Mouse (Mus musculus) layer of hippocampus, postnatal 14 days (tissue): ENCODE measurements around the gene Stard13. TPM values are rescaled to one million over a fixed set of nuclear protein-coding genes. Genes with fewer than 3 reads are reported as not detected.

ENCODE experiments used
- DNase-seq, 2 experiments: peaks; one replicate each; pipeline ENCODE4 v3.0.0; 2021 to 2022; ENCODE audit warnings: low spot score in 2 of 2, mixed read lengths in 1 of 2
- total RNA-seq, 2 experiments: library from RNA; stranded (reverse); gene quantifications; 2 replicates each; pipeline ENCODE4 v1.2.3; 2021

Stard13 gene
- total RNA-seq, 2 experiments from 2014 or later, result 13.8 to 17.1 TPM

DNA sequence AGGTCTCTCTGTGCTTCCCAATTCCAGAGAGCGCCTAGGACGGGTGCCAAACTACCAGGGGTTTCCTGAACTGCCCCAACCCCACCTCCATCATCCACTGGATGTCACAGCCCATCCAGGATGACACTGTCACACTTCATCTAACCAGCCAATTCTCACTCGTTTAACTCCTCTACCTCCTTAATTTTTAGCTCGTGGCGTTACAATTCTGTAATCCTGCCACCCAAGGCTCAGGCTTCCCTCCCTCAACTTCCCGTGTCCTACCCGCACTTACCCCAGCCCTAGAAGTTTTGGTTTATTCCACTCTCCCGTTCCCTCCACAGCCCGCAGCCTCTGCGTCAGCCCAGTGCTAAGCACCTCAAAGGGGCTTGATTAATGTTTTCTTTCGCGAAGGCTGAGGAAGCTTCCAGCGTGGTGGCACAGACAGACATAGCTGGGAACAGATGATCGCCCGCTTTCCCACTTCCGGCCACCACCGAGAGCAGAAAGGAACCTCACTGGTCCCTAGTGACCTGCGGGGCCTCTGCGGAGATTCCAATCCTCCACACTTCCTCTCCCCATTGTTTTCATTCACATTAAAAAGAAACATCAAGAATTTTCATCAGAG is 125.2 kb downstream of the Stard13 start:
- DNase-seq, result no peak

DNA sequence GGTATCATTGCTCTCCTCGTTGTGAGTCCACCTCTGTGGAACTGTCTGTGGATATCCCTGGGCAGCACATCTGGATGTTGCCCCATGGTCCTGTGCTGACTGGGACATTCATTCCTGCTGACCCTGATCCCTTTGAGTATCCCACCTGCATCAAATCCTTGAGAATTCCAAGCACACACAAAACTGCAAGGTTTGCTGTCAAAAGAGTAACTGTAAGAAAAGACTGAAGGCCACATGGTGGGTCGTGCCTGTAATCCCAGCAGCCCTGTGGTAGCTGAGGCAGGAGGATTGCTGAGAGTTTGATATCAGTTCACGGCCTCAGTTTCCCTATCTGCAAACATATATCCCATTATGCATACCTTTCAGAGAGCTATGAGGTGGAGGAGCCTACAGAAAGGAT is 126.8 kb downstream of the Stard13 start:
- no peak for DNase-seq

DNA sequence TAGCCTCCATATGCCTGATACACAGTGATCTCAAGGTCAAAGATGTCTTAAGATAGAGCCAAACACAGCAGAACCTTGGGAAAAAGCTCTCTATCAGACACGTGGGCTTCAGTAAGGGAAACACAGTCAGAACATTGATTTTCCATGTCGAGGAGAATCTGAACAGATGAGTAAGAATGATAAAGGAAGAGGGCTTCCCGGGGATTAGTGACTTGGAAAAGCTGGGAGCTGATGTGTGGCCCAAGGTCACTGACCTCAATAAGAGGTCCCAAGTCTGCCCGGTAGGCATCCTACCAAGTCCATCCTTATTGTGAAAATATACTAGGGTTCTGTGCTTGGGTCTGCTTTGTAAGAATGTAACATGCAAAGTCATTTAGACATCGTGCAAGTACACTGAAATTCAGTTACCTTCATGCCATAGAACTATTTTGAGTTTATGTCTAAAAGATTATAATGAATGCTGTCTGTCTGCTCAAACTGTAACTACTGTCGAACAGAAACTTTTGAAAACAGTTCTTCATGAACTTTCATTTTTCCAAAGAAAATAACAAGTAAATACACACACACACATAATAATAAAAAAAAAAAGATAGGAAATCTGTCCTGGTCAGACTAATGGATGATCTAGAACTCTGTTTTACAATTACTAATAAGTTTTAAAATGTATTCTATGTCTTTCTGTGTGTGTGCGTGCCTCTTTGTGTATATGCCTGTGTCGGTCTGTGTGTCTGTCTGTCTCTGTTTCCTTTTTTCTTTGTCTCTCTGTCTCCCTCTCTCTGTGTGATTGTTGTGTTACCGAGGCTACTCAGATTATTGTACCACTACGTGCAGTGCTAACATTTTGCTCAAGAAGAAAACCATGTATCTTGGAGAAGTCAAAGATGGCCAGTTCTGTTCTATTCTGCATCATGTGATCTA is 128.3 kb downstream of the Stard13 start:
- DNase-seq, result no peak

DNA sequence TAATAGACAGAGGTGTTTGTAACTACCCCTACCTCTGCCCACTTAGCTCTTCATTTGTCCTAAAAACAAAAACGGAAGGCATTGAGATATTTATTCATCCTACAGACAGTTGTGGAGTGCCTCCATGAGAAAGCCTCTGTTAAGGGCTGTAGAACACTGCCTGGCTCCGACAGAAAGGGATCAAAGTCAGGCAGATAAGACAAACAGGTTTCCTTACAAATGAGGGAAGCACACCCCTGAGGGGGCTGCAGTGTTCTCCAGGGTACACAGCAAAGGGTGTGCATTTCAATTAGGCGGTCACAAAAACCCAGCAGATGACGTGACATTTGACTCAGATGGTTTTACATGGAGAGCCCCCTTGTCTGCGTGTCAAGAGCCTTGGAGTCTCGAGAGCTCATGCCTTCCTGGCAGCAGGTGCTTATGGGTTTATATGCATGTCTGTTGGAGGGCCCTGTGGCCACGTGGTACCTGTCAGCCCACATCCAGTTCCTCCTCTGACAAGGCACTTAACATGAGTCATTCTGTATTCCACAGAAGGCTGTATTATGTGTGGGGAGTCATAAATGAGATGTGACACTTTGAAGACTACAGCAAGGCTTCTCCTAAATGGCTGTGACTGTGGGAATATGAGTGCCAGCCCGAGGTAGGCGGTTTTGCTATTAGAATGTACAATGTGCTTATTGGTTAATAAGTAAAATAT is 129.1 kb downstream of the Stard13 start:
- DNase-seq, result no peak

DNA sequence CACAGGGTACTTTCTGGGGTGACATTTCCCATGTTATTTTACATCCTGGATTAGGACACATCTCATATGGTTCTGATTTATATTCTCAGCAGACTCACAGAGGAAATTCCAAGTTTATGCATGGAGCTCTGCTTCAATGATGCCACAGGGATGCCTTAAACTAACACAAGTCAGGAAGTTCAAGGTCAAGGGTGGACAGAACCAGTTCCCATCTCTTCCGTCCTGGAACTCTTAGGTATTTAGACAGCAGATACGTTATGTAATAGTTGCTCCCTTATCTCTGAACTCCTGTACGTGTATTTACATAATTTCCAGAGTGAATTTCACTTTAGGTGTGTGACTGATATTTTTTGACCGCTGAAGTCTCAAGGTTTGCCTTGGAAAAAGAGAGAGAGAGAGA is 130.4 kb downstream of the Stard13 start:
- DNase-seq, result no peak

DNA sequence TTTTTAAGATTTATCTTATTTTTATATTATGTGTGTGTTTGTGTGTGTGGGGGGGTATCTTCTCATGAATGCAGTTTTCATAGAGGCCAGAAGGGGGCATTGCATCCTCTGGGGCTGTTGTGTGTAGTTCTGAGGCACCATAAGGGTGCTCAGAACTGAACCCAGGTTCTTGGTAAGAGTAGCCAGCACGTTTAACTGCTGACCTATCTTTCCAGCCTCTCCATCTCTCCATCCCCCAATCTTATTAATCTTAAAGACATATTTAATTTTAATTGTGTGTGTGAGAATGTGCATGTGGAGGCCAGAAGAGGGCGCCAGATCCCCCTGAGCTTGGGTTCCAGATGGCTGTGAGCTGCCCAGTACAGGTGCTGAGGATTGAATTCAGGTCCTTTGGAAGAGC is 131.4 kb downstream of the Stard13 start:
- DNase-seq, result no peak

DNA sequence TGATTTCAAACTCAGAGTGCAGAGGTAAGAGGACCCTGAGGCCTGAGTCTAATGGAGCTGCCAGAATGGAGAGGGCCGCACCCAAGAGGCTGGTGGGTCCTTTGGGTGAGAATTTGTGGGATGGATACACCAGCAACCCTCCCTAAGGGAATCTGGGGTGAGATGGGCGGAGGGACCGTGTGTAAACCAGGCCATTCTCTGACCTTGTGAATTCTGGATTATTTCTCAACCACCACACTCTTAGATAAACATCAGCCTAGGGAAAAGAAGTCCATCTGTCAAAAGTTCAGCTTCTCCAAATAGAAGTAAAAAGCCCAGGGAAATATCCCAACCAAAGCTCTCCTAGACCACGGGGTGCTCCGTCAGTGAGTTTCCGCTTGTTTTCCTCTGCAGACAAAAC is 137.6 kb downstream of the Stard13 start:
- DNase-seq, result no peak

DNA sequence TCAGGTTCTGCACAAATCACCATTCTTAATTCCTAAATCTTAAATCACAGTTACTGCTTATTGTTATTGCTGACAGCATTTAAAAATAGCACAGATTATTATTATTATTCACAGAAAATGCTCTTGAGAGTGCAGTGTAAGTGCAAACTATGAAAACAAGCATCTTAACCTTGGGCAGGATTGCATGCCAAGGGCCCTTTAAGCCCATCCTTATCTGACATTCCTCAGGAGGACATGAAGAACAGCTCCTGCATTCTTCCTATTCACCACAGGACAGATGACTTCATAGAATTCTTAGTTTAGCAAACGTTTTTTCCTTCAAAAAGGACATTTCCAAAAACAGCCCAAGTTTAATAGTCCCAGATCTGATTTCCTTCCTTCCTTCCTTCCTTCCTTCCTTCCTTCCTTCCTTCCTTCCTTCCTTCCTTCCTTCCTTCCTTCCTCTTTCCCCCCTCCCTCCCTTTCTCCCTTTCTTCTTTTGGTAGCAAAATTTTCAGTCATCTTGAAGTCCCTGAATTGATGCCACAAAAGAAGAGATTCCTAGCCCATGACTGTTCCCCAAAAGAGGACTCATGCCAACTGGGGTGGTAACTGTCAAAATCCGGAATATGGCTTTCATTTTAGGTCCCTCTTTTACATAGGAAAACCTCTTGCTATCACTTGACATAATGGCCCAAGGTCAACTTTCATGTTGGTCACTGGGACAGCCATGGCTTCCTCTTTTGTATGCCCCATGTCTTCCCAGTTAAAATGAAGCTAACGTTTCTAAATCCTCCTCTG is 140.6 kb downstream of the Stard13 start:
- DNase-seq, result no peak

DNA sequence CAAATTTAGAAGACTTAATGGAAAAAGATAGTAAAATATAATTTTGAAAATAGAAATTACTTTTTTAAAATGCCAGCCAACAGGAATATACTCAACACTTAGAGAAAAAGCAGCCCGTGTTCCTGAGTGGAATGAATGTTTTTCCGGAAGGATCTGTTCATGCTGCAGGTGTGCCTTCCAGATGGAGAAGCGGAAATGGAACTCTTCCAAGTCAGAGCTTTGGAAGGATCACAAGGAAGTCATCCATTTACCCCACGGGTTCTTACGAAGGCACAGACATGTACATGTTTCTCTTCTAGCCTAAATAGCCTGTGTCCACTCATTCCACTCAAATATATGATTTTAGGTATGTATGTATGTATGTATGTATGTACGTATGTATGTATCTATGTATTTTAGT is 142.6 kb downstream of the Stard13 start:
- no peak for DNase-seq

DNA sequence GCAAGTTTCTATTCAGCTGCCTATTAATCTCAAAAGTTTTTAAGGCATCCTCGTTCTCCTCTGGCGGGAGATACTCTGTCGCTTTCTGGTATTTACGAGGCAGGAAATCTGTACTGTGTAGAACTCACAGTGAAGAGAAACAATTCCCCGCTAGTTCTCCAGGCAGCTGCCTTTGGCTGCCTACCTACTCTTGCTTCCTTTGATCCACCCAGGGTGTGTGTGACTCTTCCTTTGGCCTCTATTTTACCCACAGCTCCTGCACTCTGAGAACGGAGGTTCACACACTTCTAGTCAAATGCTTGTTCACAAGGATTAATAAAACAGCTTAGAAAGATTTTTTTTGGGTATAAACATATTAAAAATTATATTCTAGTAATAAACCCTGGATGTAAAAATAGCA is 144.4 kb downstream of the Stard13 start:
- DNase-seq, result no peak

DNA sequence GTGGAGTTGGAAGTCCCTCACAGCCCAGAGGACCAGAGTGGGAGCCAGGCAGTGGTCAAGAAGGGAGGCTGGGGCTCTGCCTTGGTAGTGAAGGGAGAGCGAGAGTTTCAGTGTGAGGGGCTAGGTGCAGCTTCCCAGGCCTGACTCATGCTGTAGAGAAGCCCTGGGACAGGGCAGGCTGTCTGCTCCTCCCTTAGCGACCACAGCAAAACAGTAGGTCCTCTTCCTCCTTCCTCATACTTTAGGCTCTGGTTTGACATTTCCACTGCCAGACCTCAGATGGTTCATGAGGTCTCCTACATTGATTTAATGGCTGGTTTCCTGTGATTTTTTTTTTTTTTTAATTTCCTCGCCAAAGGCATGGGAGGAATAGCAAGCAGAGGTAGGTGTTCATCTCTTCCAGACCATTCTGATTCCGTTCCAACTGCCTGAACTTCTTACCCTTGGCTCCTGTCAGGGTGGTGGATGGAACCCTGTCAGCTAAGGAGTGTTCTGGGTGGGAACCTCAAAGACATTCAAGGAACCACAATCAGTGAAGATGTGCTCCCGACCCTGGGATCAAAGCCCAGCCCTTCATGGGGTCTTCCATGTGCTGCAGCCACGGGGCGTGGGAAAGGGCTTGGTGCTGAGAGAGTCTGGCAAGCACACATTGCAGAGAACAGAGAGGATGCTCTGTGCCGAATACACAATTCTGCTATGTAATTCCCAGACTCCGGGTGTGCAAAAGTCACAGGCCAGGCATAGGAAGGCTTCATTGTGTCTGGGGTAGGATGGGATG is 147.0 kb downstream of the Stard13 start:
- DNase-seq, result no peak

DNA sequence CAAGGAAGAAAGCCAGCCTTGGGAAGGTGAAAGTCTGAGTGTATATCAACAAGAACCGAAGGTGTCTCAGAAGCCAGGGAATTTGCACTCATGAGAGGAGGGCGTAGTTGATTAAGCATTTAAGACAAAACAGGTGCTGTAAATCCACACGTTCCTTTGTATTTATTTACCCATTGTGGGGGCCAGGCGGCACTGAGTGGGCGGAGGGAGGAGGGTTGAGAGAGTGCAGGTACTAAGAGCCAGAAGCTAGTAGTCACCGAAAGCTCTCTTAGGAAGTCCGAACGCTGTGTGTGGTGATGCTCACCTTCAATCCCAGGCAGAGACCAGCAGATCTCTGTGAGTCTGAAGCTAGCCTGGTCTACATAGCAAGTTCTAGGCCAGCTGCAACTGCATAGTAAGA is 147.9 kb downstream of the Stard13 start:
- DNase-seq, result no peak

DNA sequence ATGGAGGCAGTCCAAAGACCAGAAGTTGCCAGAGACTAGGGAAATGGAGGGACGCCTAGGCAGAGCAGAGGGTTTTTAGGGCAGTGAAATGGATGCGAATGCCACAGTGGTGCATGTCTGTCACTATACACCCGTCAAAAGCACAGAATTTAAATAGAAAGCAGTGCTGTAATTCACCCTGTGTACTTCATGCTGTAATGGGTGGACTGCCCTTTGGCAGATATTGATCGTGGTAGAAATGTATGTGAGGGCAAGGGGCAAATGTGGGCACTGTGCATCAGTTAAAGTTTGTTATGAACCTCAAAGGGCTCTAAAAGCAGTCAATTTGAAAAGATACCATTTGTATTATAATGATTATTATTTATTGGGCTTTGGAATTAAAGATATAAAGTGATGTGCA is 153.4 kb downstream of the Stard13 start:
- no peak for DNase-seq

DNA sequence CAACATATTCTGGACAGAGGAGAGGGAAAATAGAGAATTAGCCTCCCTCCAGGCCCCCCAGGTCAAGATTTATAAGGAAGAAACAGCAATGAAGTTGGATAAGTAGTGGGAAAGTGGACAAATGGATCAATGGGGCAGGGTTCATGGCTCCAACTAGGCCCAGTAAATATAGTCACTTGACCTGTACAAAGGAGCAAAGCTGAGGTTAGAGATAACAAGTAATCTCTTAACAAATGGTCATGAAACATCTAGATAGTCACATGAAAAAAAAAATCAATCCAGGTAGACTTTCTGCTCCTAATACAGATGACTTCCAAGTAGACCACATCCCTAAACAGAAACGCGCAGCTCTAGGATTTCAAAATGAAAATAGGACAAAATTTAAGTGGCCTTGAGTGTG is 155.7 kb downstream of the Stard13 start:
- DNase-seq, result no peak

DNA sequence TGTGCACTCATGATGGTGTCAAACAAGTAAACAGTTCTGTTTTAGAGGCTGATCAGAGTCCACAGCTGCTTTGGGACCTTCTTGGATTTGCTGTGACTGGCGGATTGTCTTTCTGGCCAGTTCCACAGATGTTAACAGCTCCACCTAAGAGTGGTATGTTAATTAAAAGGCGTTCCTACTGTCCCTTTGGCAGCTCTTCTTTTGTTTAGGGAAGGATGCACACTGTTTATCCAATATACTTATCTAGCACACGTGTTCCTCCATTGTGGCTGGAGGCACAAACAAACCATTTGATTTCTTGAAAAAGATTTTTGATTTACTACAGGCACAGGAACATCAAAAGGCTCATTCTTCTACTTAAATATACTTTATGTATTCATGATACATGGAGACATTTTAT is 156.7 kb downstream of the Stard13 start:
- DNase-seq, result no peak

DNA sequence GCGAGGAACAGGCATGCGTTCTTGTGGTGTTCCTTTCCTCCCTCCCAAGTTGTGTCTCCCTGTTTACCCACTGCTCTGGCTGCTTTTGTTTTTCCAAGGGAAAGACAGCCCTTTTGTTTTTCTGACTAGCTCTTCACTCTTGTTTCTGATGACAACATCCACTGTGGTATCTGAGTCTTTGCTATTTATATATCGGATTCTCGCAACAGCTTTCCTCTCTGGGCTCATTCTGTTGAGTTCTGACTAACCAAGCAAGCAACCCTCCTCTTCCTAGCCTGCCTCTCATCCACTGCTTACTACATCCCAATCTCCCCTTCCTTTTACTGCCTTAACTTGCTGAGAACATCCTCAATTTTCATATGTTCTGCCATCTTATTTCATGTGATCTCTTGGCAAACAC is 159.4 kb downstream of the Stard13 start:
- DNase-seq, result no peak

DNA sequence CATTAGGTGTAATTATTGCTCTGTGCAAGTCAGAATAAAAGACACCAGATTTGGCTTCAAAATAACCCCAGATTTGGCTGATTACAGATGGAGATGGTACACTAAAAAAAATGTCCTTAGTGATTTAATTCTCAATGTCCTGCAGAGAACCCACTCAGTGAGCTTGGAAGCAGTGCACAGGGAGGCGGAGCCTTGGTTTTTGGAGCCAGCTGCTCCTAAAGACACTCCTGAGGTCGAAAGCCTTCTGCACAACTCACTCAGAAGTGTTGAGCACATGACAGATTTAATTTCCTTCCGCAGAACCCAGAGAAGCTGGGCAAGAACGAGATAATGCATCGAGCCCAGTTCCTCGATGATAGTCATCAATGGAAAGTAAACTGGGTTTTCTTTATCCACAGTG is 162.2 kb downstream of the Stard13 start:
- no peak for DNase-seq

DNA sequence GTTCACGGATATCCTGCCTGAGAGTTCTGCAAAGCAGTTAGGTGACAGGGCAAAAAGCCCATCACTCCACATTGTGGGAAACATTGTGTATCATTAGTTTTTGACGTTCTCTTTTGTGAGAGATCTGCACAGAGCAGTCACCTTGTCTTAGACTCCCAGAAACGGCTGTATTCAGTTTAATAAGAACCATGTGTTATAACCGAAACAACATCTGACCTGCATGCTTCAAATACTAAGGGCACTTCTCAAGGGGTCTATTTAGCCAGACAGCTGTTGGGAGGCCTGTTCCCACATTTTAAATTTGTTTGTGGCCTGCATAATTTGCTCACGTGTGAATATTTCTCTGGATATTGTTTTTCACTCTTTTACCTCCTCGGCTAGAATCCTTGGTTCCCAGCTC is 162.7 kb downstream of the Stard13 start:
- no peak for DNase-seq

DNA sequence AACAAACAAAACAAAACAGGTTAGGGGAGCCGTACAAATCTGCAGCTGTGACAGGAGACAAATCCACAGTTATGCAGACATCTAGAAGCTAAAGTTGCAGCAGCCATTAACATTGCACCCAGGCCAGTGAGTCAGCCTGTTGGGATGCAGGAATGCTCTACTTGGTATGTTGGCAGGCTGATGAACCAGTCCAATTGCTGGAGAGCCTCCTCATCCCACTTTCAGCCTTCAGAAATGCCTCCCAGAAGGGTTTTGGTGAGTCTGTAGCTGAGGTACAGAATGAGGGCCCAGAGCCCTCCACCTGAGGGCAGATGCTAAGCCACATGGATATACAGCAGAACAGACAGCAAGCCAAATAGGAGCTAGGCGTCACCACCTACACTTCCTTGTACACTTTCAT is 164.1 kb downstream of the Stard13 start:
- DNase-seq, result no peak

DNA sequence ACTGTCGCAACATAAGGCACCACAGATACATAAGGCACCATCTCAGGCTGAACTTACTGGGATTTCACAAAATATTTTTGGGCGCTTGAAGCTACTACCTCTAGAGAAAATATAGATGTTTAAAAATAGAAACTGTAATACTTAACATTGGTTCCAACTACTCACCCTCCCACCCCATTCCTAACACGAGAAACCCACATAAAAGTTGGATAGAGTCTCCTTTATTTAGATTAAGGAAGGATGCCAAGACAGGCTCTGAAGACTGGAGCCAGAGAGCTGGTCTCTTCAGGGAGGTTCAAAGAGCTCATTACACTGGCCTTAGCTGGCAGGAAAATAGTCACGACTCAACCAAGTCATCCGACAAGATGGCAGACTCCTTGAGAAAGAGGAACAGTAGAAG is 167.6 kb downstream of the Stard13 start:
- DNase-seq, result no peak

DNA sequence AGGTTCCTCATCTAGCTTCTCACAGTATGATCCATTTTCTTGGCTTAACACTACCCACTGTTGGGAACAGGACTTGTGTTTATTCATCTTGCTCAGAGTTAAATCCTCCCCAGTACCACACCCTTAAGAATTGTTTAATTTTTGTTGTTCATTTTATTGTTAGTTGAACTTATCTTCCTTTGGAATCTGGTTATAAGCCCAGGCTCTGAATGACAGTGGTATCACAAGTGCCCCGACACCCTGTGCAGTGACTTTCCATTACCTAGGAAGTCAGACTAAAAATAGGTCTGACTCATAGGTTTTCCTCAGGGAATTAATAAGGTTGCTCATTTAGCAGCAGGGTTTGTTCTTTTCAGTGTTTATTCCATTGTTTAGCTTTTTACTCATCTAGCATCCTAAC is 168.4 kb downstream of the Stard13 start:
- no peak for DNase-seq
